Mouse (Mus musculus): ENCODE measurements around the gene Bloc1s2.

Gene Bloc1s2

DNA sequence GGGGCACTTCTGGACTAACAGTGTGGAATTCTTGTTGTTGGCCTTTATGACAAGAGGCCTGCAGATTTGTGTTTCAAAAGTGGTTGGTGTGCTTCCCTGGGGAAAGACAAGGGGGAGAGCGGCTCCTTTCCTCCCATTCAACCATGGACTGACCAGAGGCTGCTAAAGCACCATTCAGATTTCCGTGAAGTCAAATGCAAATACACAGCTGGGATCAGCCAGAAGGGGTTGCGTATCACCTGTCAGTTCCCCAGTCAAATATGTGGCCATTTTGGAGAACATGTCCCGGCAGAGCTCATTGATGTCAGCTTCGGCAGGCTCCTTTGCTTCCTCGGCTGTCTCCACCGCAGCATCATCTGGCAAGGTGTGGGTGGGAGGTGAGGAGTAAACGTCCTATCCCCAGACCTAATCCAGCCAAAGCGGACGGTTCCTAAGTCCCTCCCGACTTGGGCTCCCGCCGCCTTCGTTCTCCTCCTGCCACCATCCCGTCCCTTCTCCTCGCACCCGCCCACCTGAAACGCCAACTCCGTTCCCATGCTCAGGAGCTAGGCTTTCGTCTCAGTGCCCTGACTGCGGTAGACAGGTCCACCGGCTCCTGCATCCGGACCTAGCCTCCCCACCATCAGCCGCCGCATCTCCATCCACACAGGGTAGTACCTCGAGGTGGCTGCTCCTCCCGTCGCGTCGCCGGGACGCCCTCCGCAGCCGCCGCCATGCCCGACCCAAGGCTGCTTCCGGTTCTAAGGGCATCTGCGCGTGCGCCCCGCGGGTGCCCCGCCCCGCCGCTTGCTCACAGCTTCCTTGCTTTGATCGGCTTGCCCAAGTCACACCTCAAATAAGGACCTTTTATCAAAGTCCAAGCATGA, at the start of gene Bloc1s2:
Gene Bloc1s2, minus strand, starts transcription at position 745 of the 866 bp plus-strand sequence.
- peak; percentile 87 for DNase-seq

DNA sequence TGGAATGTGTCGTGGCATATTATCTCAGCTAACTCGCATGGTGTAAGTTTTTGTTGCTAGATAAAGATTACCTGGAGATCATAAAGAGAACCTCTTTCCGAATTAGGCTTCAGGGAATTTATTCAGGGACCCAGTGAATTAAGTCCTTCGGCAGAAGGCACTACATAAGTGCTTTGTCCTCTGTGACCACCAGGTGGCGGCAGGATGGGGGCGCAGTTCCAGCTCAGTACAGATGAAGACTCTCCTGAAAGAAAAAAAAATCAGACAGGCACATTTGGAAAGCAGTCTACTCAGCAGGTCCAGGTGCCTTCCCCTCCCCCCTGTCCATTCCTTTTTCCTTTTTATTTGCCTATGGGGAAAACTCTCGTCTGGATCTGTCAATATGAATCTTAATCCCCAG, 48.9 kb upstream of the Bloc1s2 start:
- DNase-seq: peak; percentile 67

DNA sequence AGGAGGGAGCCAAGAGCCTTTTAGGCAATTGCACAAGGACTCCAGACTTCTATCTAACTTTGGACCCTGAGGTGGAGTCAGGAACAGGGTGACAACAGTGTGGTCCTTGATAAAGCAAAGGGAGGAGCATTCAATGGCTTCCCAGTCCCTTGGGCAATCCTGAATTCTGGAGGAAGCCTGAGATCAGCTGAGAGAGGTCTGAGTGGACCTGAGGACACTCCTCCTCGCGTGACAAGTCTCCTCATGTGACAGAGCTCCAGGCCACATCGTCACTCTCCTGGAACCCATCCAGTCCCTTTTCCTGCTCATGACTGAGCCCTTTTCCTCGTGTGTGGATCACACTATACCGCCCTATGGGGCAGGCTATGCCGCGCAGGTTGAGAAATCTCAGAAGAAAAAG, 47.7 kb upstream of the Bloc1s2 start:
- no peak for DNase-seq

DNA sequence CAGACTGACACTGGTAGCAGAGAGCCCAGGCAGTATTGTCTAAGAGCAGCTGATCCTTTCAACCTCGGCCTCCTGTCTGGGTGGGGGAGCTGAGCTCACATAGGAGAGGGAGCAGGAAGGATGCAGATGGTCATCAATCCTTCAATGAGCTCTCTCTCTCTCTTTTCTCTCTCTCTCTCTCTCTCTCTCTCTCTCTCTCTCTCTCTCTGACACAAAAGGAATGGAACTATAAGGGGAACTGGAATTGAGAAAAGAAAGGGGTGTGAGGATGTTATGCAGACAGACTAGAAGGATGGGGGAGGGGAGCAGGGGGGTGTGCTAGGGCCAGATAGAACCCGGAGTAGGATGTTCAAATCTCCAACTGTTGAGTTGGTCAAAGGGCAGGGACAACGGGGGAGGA, 46.1 kb upstream of the Bloc1s2 start, which contains the start of gene Pkd2l1:
Gene Pkd2l1, minus strand, starts transcription at position 101 of the 400 bp plus-strand sequence.
- no peak for DNase-seq

DNA sequence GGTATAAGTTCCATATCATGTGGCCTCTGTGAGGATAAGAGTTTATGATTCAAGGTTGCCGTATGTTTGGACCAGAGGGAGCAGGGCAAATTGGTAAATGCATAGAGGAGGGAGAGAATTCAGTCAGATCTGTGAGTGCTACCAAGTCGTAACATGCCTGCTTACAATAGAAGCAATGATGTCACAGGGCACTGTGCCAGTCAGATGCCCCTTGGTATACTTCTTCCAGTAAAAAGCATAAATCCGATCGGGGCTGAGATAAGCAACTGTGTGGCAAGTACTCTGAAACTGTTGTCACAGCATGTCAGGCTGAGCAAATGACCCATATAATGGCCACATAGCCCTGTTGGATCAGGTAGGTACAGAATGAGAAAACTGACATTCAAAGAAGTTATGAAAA, 42.8 kb upstream of the Bloc1s2 start:
- DNase-seq: no peak

DNA sequence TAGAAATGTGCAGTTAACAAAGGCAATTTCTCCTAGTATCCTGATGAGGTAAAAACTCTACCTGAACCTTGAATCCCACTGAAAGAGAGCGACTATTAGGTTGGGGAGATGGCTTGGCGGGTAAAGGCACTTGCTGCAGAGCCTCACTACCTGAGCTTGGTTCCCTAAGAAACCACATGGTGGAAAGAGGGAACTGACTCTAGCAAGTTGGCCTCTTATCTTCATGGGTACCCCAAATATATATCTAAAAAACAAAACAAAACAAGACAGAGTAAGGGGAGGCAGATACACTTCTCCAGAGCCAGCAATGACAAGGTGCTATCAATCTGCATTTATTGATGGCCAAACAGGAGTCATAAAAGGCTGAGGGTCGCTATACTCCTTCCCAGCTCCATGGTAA, 37.7 kb upstream of the Bloc1s2 start:
- no peak for DNase-seq

DNA sequence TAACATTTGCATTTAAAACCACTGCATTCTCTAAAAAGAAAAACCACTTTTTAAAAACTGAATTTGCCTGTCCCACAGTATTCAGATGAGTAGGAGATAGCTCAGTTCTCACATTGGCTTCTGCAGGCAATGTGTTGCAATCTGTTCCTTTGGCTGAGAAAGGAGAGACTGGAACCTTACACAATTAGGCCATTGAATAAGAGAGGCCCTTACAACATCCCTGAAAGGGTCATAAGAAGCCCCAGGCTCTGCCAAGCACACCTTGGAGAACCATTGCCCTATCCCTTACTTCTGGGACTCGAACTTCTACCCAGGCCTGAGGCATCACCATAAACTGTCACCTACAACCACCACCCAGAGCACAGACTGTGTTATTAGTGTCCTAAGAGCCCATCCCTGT, 34.3 kb upstream of the Bloc1s2 start:
- DNase-seq: no peak

DNA sequence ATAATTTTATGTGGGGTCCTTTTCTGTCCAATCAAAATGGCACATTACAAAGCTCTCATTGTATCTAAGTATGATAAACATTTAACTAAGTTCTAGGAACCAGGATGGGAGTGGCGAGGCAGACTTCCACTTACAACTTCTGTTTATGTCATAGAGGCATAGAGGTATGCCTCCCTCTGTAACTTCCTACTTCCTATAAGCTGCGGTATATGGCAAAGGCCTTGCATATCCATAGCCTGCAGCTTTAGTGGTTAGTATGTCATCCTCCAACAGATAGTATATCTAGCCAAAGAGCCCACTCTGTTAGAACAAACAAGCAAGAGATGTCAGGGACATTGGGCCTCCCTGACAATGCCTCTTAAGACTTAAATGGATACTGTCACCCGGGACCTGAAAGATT, 30.5 kb upstream of the Bloc1s2 start:
- DNase-seq: no peak

DNA sequence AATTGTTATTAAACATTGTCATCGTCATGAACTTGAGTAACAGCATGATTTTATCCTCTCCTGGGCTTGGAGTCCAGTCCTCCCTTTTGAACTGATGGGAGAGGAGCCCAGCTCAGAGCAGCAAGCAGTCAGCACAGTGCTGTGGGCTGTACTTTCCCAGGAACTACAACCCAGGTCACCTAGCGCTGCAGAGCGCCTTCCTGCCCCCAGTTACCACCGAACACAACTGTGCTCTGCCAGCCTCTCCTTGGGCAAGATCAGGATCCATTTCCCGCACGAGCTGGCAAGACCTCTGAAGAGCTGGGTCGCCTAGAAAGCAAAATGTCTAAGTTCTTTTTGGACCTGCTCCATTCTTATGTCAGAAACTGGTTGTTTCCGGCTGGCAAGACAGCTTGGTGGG, 28.6 kb upstream of the Bloc1s2 start:
- no peak for DNase-seq

DNA sequence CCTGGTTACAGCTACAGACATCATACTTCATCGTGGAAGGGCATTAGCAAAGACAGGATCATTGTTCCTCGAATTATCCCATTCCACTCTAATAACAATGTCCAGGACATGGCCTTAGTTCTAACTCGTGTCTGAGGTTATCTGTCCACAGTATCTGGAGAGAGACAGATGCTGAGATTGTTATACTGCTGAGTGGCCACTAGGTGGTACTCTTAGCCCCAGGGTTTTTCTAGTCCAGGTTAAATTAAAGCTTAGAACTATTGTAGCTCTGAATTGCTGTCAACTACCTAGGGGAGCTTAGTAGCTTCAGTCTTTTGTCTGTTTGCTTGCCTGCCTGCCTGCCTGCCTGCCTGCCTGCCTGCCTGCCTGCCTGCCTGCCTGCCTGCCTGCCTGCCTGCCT, 15.3 kb upstream of the Bloc1s2 start:
- DNase-seq: no peak

DNA sequence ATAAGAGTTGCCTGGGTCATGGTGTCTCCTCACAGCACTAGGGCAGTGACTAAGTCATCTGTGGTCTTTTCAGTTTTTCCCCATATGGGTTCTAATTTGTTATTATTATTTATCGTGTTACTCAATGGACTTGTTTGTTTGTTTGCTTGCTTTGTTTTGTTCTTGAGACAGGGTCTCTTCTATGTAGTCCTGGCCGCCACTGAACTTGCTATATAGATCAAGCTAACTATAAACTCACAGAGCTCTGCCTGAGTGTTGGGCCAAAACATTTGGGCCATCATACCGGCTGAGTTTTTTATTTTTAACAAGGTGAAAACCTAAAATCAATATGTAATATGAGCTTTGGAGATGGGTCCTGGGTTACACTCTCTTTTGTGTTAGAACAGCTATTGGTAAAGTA, 13.1 kb upstream of the Bloc1s2 start:
- DNase-seq: no peak

DNA sequence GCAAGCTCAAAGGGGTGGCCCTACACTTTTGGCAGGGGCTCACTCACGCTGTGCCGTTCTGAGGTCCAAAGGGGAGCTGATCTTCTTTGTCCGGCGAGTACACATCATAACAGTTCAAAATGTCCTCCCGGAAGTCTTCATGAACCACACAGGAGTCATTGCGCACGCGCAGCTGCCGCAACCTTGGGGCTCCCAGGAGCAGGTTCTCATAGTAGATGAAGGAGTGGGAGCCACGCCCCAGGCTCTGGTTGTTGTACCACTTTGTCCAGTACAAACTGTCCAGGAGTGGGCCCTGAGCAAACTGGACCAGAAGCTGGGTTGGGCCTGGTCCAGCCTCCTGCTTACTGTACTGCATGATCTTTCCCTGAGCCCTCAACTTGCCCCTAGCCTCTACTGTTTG, 10.8 kb upstream of the Bloc1s2 start:
- DNase-seq: no peak

DNA sequence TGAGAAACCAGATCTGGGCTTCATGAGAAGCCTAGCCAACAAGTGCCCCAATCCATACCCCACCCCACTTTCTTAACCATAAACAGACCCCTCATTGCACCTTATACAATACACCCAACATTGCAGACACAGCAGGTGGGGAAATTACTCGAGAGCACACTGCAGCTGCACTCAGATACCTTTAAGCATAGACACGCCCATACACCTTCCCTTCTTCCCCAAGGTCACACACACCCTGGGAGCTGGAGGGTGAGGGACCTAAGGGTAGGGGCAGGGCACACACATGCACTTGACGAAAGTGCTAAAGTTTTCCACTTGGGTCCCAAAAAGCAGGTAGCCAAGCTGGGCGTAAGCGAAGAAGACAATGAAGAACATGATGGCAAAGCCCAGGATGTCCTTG, 7.5 kb upstream of the Bloc1s2 start:
- no peak for DNase-seq

DNA sequence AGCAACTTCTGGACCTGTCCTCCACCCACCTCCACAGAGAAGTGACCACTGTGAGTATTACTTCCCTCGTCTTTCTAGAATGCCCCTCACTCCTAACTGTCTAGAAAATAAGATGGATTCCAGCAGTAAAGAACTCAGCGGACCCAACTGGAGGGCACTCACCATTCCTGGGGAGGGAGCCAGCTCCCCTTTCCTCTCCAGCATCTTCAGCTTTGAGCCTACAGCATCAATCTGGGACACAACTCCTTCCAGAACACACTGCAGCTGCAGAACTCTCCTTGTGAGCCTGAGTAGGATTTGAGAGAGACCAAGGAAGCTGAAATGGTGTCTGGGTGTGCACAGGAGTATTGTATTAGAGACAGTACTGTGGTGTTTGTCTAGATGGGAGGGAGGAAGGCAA, 2.7 kb upstream of the Bloc1s2 start:
- no peak for DNase-seq

DNA sequence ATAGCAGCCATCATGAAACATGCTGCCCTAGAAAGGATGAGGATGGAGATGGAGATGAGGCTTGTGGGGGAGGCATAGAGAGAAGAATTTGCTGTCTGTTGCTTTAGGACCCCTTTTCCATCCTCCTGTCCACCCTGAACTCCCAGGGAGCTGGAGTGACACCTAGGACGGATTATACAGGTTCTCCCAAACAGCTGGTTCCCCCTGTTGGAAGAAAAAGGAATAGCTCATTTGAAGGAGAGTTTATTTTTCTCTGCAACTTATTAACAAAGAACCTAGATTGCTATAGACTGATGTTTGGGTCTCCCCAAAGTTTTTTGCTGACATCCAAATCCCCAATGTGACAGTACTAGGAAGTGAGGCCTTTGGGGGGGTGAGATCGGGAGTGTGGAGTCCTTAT, 2.1 kb upstream of the Bloc1s2 start:
- DNase-seq: no peak

DNA sequence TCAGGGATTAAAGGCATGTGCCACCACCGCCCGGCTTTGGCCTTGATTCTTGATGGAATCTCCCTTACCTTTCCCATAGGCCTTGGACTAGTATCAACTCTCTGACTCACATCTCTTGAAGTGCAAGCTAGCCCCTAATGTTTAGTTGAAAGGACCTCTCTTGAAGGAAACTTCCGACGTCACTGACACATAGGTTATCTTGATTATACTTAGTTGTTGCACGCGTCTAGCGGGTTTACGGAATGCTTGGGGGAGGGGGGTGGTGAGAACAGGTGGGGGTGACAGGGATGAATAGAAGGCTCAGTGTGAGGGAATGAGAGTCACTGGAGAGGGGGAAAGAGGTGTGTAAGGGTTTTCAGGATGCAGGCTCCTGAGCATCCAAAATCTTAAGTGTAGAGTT, 705 bp upstream of the Bloc1s2 start:
- no peak for DNase-seq

DNA sequence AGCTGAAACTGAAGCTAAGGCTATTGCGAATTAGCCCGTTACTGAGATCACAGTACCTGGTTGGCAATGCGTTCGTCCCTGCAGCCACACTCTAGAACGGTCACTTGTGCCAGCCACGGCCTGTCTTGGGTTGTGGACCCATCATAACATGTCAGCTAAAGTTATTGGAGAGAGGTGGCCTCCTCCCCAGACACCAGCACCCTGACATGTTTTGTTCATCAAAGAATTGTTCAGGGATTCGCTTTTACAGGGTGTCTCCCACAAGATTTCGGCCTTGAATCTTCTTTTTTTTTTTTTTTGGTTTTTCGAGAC, 278 bp upstream of the Bloc1s2 start:
- DNase-seq: no peak

DNA sequence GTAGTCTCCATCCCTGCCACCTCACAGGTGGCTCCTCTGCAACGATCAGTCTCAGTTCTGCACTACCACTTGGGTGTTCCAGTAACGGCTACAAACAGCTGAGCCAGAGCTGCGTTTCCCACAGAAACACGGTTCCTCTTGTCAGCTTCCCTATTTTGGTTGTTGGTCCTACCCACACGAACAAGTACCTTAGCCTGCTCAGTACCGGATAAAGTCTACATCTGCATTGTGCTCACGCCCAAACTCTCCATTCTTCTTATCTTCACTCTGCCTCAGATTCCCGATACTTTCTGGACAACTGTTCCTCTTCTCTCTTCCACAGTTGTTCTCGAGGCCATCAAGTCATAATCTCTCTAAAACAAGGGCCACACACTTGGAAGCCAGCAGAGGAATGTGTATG, 1.9 kb downstream of the Bloc1s2 start:
- no peak for DNase-seq

DNA sequence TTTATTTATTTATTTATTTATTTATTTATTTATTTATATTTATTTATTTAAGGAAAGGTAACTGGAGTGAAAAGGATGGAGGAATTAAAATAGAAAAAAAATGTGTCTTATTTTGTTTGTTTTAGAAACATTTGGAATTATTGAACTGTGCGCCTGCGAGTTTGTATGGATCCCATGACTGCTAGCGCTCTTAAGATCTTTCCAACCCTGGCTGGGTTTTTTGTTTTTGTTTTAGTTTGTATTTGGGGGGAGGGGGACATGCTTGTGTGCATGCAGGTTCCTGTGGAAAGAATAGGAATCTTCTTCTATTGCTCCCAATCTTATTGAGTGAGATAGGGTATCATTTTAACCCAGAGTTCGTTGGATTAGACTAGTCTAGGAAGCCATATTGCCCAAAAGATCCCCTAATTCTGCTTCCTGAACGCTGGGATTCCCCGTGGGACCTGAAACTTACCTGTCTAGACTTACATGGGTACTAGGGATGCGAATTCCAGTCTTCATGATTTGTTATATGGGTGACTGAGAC, 10.2 kb downstream of the Bloc1s2 start:
- DNase-seq: no peak

DNA sequence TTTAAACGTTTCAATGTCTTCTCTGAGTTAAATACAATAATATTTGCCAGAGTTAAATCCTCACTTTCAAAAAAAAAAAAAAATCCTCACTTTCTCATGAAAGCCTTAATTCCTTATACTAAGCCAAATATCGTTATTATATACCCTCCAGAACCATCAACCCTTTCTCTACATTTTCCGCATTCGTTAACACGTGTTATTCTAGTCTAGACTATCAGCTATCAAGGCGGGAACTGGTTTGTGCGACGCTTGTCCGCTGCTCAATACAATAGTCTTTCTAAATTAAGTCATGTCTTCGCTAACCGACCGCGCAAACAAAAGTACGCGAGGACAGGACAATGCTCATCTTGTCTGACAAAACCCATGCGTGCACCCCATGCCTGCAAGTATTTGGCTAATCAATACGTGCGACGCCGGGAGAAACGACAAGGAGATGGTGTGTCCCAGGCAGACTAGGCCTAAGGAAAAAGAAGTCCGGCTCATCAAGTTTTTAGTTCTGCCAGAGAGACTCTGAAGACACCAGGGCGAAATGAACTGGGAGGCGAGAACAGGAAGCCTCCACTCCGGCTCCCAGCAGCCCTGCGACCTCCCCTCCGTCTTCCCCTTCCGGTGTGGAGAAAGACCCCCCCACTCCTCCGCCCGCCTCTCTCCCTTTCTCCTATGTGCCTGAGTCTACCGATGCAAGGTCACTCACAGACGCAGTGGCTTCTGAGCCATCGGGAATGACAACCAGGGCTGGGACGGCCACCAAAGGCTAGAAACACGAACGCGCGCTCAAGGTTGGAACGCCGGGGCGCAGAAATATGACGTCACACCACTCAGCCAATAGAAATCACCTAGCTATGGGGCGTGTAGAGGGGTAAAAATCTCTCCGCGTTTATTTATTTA, 10.9 kb downstream of the Bloc1s2 start, which contains the start of gene Cwf19l1:
Gene Cwf19l1, minus strand, starts transcription at position 805 of the 888 bp plus-strand sequence.
- peak; percentile 87 for DNase-seq

DNA sequence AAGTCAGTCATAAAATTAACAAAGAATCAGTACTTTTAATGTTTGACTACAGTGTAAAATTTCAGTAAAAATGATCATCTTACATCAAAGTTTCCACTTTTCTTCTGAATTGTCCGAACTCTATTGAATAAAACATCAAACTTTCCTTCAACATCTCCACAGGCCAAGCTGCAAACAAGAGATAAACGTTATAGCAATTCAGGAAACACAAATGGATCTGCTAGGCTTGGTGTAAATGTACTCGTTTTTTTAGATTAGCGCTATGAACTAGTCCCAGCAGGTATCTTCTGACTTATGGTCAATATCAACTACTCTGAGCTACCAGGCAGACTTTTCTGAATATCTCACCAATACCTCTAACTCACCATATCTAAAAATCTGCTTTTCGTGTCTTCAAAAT, 13.3 kb downstream of the Bloc1s2 start:
- no peak for DNase-seq

DNA sequence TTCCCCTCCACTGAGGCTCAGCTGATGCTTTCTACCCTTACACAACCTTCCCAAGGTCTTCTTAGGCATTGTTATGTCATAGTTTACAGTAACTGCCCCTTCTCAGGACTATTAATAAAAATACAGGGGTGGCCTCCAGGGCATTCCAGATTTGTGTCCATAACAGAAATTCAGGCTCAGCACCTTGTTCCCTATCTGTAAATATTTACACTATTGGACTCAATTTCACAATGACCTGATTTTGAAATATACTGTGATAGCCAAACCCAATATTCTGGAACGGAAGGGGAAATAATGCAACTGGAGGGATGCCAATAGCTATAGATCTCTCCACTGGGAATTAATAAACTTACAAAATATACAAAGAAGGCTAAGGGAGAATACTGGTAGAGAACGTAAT, 17.7 kb downstream of the Bloc1s2 start:
- no peak for DNase-seq

DNA sequence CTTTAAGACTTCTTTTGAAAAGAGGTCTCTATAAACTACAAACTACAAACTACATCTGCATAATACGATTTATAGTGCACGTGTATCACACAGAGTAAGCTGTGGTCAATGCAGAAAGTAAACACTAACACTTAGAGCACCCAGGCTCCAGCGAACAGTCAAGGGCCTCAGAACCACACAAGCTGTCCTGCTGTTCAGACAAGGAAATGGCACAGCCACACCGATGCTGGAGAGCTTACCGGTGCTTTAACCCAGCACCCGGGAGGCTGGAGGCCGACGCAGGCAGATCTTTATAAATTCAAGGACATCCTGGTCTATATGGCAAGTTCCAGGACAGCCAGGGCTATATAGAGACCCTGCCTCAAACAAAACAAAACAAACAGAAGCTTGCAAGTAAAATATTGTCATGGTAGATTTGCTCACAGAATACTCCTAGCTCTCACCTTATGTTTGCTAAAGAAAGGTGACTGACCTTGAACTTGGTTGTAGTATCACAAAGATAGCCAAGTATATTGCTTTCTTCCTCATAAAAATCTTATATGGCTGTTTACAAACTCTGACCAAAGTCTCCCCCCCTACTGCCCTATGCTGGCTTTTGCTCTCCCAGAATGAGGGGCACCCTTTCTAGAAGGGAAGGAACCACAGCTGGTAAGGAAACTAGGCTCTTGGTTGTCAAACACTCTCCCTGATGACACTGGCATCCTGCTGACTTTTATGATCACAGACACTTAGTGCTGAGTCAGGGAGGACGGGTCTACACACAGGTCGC, 18.3 kb downstream of the Bloc1s2 start:
- no peak for DNase-seq

Measured in cerebellum, adult 11 months (tissue).